Mouse (Mus musculus): ENCODE results near the gene Zc3h7b. TPM values are rescaled to one million over a fixed set of nuclear protein-coding genes. Genes with fewer than 3 reads are reported as not detected.

The Zc3h7b gene
- polyA plus RNA-seq, 1 experiment from 2014 or later = 63.8 TPM

- ATAC-seq (ENCODE audit: low FRiP score, low TSS enrichment) = no peak
- DNase-seq = no peak
- peaks cover 26% of the 10 kb centered on the region for H3K36me3 ChIP-seq (ENCODE audit: control insufficient read depth, insufficient read depth, low read length)
Measured at GRCm38 (mm10) chr15:81766439-81766838, 21.6 kb downstream of the Zc3h7b start.

DNA sequence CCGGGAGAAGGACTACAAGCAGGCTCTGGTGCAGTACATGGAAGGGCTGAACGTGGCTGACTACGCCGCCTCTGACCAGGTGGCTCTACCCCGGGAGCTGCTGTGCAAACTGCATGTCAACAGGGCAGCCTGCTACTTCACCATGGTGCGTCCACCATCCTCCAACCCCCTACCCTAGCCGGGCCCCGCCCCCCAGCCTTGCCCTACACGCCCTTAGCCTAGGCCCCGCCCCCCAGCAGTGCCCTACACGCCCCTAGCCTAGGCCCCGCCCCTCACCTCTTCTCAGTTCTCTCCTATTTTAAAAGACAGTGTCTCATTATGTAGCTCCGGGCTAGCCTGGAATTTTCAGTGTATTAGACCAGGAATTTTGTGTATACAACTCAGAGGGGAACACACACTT lies 24.2 kb downstream of the Zc3h7b start:
- H3K4me1 ChIP-seq (ENCODE audit: control insufficient read depth, insufficient read depth, low read length) = no peaks in the 10 kb centered on the region
- no peak overlapping the region for H3K27ac ChIP-seq (replicated peaks; ENCODE audit: low read depth, low read length)
- H3K4me3 ChIP-seq (replicated peaks; ENCODE audit: low read depth, low read length) = no peak overlapping the region
- H3K36me3 ChIP-seq (ENCODE audit: control insufficient read depth, insufficient read depth, low read length) = peaks cover 49% of the 10 kb centered on the region
- ATAC-seq (ENCODE audit: low FRiP score, low TSS enrichment) (no peak), DNase-seq (no peak)
- H3K4me2 ChIP-seq (ENCODE audit: low read length) = no peak overlapping the region
- 60% methylated on average over 13 of the region's 13 CpGs for WGBS
- H3K27me3 ChIP-seq (ENCODE audit: control insufficient read depth, insufficient read depth, low read length) = no peaks in the 10 kb centered on the region
- no peak overlapping the region for H3K9ac ChIP-seq (replicated peaks; ENCODE audit: low read length)
- H3K9me3 ChIP-seq (ENCODE audit: control insufficient read depth, low read length) = no peaks in the 10 kb centered on the region

More at GRCm38 (mm10) chr15:81766439-81766838, 21.6 kb downstream of the Zc3h7b start:
- Histone ChIP-seq H3K9ac (replicated peaks; ENCODE audit: low read length) (no peak overlapping the region), H3K4me1 (ENCODE audit: control insufficient read depth, insufficient read depth, low read length) (no peaks in the 10 kb centered on the region), H3K4me2 (ENCODE audit: low read length) (no peak overlapping the region), H3K27me3 (ENCODE audit: control insufficient read depth, insufficient read depth, low read length) (no peaks in the 10 kb centered on the region), H3K9me3 (ENCODE audit: control insufficient read depth, low read length) (no peaks in the 10 kb centered on the region), H3K4me3 (replicated peaks; ENCODE audit: low read depth, low read length) (no peak overlapping the region), H3K27ac (replicated peaks; ENCODE audit: low read depth, low read length) (no peak overlapping the region)
- 85% methylated on average over 5 of the region's 5 CpGs for WGBS

DNA sequence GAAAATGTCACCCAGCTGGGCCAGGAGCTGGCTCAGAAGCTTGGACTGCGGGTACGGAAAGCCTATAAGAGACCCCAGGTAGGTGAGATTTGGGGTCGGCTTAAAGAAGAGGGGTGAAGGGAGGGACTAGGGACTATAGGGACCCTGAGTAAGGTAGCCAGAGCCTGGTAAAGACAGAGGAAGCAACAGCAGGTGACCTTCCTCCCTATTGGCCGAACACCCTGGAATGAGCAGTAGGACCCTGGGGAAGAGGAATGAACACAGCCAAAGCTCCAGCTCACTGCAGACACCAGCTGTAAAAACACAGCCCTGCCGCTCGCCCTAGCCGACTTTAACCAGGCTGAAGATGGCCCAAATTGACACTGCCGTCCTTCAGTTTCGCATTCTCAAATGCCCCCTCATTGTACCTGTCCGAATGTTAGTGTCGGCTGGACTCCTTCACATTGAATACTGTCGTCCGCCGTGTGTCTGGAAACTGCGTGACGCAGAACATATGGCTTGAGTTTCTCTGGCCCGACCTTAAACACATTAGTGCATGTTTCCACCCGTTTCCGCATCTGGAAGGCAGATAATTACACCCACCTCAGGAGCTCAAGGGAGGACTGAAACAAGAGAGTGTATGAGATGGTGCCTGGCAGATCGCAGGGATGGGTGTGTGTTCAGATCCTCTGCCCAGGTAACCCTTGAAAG lies 27.7 kb downstream of the Zc3h7b start:
- DNase-seq (no peak), ATAC-seq (ENCODE audit: low FRiP score, low TSS enrichment) (no peak)
- Histone ChIP-seq H3K27ac (replicated peaks; ENCODE audit: low read depth, low read length) (no peak overlapping the region), H3K9ac (replicated peaks; ENCODE audit: low read length) (no peak overlapping the region), H3K27me3 (ENCODE audit: control insufficient read depth, insufficient read depth, low read length) (no peaks in the 10 kb centered on the region), H3K9me3 (ENCODE audit: control insufficient read depth, low read length) (no peaks in the 10 kb centered on the region), H3K4me2 (ENCODE audit: low read length) (no peak overlapping the region), H3K4me1 (ENCODE audit: control insufficient read depth, insufficient read depth, low read length) (no peaks in the 10 kb centered on the region), H3K4me3 (replicated peaks; ENCODE audit: low read depth, low read length) (no peak overlapping the region), H3K36me3 (ENCODE audit: control insufficient read depth, insufficient read depth, low read length) (peaks cover 85% of the 10 kb centered on the region)
- WGBS = 94% methylated on average over 20 of the region's 20 CpGs

DNA sequence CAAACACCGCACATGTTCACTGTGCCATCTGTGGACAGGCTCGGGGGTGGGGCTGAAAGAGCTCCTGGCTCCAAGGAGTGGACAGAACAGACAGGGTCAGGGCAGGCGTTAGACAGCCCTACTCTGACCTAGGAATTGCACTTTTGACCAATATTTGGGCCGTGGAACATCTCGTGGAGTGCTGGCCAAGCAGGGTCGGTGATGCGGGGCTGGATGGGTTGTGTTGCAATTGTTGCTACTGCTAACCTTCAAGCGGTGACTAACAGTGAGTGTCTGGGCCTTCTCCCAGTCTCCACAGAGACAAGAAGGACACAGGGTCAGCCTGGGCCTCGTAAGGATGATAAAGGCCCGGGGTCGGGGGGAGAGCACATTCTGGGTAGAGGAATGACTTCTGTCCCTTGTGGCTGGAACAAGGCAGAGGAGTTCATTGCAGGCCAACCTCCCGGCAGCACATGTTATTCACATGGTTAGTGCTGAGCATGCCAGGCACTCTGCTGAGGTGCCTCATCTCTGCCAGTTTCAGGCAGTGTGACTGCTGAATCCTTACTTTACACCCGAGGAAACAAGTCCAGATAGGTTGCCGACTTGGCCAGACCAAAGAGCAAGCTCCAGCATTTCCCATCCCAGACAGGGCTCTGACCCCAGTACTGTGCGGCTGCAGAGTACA lies 29.8 kb downstream of the Zc3h7b start:
- Histone ChIP-seq H3K27ac (replicated peaks; ENCODE audit: low read depth, low read length) (no peak overlapping the region), H3K4me3 (replicated peaks; ENCODE audit: low read depth, low read length) (no peak overlapping the region), H3K9ac (replicated peaks; ENCODE audit: low read length) (no peak overlapping the region), H3K4me2 (ENCODE audit: low read length) (no peak overlapping the region), H3K4me1 (ENCODE audit: control insufficient read depth, insufficient read depth, low read length) (no peaks in the 10 kb centered on the region), H3K36me3 (ENCODE audit: control insufficient read depth, insufficient read depth, low read length) (peaks cover 91% of the 10 kb centered on the region), H3K27me3 (ENCODE audit: control insufficient read depth, insufficient read depth, low read length) (no peaks in the 10 kb centered on the region), H3K9me3 (ENCODE audit: control insufficient read depth, low read length) (no peaks in the 10 kb centered on the region)
- DNase-seq = no peak
- ATAC-seq (ENCODE audit: low FRiP score, low TSS enrichment) = no peak
- WGBS = 96% methylated on average over 15 of the region's 15 CpGs

DNA sequence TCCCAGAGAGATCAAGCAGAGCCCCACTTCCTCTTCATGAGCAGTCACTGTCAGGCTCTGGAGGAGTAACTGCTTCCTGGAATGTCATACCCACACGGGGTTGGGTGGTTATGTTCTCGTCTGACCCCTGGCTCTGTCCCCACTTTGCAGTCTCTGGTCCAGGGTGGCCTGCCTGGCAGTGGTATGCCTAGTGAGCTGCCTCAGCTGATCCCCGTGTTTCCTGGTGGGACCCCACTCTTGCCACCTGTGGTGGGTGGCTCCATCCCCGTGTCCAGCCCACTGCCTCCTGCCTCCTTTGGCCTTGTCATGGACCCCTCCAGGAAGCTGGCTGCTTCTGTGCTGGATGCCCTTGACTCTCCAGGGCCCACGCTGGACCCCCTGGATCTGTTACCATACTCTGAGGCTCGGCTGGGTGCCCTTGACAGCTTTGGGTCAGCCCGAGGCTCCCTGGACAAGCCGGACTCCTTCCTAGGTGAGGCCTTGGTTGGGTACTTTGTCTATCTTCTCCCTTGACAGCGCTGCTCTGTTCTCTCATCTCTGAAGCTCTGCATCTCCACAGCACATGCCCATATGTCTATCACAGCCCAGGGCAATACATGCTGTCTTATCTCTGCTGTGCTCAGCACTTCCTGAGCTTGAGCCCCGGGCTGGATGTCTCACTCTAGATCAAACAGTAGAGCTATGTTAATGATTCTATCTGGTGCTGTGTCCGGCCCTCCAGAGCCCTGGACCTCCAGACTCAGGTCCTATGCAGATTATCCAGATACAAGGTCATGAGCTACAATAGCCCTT lies 32.0 kb downstream of the Zc3h7b start:
- 95% methylated on average over 11 of the region's 11 CpGs for WGBS

DNA sequence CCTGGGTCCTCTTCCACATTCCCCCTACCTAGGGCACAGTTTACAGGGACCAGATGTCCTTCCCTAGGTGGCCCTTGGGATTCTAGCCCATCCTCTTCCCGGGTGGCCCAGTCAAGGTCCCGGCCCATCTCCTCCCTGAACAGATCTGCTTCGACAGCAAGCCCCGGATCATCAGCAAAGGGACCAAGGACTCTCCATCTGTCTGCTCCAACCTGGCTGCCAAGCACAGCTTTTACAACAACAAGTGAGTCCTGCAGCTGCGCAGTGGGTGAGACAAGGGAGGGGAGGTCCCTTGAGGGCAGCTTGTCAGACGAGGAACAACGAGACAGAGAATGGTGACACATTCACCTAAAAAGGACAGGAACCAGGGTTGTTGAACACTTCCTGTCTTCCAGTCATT lies 37.0 kb downstream of the Zc3h7b start:
- Histone ChIP-seq H3K9ac (replicated peaks; ENCODE audit: low read length) (no peak overlapping the region), H3K4me2 (ENCODE audit: low read length) (no peak overlapping the region), H3K4me3 (replicated peaks; ENCODE audit: low read depth, low read length) (no peak overlapping the region), H3K27ac (replicated peaks; ENCODE audit: low read depth, low read length) (no peak overlapping the region), H3K4me1 (ENCODE audit: control insufficient read depth, insufficient read depth, low read length) (no peaks in the 10 kb centered on the region), H3K36me3 (ENCODE audit: control insufficient read depth, insufficient read depth, low read length) (peaks cover 98% of the 10 kb centered on the region), H3K27me3 (ENCODE audit: control insufficient read depth, insufficient read depth, low read length) (no peaks in the 10 kb centered on the region), H3K9me3 (ENCODE audit: control insufficient read depth, low read length) (no peaks in the 10 kb centered on the region)
- DNase-seq (no peak), ATAC-seq (ENCODE audit: low FRiP score, low TSS enrichment) (no peak)
- WGBS = 82% methylated on average over 7 of the region's 7 CpGs

More for the DNA sequence above, 32.0 kb downstream of the Zc3h7b start:
- Histone ChIP-seq H3K4me1 (ENCODE audit: control insufficient read depth, insufficient read depth, low read length) (no peaks in the 10 kb centered on the region), H3K9me3 (ENCODE audit: control insufficient read depth, low read length) (no peaks in the 10 kb centered on the region), H3K27ac (replicated peaks; ENCODE audit: low read depth, low read length) (no peak overlapping the region), H3K36me3 (ENCODE audit: control insufficient read depth, insufficient read depth, low read length) (peaks cover 100% of the 10 kb centered on the region), H3K9ac (replicated peaks; ENCODE audit: low read length) (no peak overlapping the region), H3K4me2 (ENCODE audit: low read length) (no peak overlapping the region), H3K4me3 (replicated peaks; ENCODE audit: low read depth, low read length) (no peak overlapping the region), H3K27me3 (ENCODE audit: control insufficient read depth, insufficient read depth, low read length) (no peaks in the 10 kb centered on the region)
- ATAC-seq (ENCODE audit: low FRiP score, low TSS enrichment) (no peak), DNase-seq (no peak)

DNA sequence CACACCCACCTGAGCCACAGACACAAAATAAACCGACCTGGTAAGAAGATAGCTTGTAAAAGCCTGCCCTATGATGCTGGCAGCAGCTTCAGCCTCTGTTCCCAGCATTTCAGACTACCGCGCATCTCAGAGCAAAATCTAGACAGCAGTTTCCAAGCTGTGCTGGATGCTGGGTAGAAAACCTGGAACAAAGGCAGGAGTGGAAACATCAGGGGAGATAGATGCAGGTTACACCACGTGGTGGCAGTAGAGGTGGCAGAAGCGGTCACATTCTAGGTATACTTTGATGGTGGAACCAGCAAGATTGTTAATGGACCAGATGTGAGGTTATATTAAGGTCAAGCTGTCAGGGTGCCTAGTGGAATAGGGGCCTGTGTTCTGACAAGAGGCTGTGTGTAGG lies 39.9 kb downstream of the Zc3h7b start:
- H3K27ac ChIP-seq (replicated peaks; ENCODE audit: low read depth, low read length) = no peak overlapping the region
- ATAC-seq (ENCODE audit: low FRiP score, low TSS enrichment) = no peak
- no peak overlapping the region for H3K4me3 ChIP-seq (replicated peaks; ENCODE audit: low read depth, low read length)
- peak; percentile 24 for DNase-seq
- H3K9me3 ChIP-seq (ENCODE audit: control insufficient read depth, low read length) = no peaks in the 10 kb centered on the region
- H3K36me3 ChIP-seq (ENCODE audit: control insufficient read depth, insufficient read depth, low read length) = peaks cover 86% of the 10 kb centered on the region
- WGBS = 72% methylated on average over 5 of the region's 5 CpGs
- no peaks in the 10 kb centered on the region for H3K27me3 ChIP-seq (ENCODE audit: control insufficient read depth, insufficient read depth, low read length)
- H3K9ac ChIP-seq (replicated peaks; ENCODE audit: low read length) = no peak overlapping the region
- H3K4me1 ChIP-seq (ENCODE audit: control insufficient read depth, insufficient read depth, low read length) = no peaks in the 10 kb centered on the region
- H3K4me2 ChIP-seq (ENCODE audit: low read length) = no peak overlapping the region

- Histone ChIP-seq H3K9ac (replicated peaks; ENCODE audit: low read length) (no peak overlapping the region), H3K4me2 (ENCODE audit: low read length) (no peak overlapping the region), H3K9me3 (ENCODE audit: control insufficient read depth, low read length) (no peaks in the 10 kb centered on the region), H3K27me3 (ENCODE audit: control insufficient read depth, insufficient read depth, low read length) (no peaks in the 10 kb centered on the region), H3K4me1 (ENCODE audit: control insufficient read depth, insufficient read depth, low read length) (no peaks in the 10 kb centered on the region), H3K36me3 (ENCODE audit: control insufficient read depth, insufficient read depth, low read length) (peaks cover 84% of the 10 kb centered on the region), H3K27ac (replicated peaks; ENCODE audit: low read depth, low read length) (no peak overlapping the region), H3K4me3 (replicated peaks; ENCODE audit: low read depth, low read length) (no peak overlapping the region)
- WGBS = 95% methylated on average over 8 of the region's 8 CpGs
- DNase-seq (no peak), ATAC-seq (ENCODE audit: low FRiP score, low TSS enrichment) (no peak)
Measured at GRCm38 (mm10) chr15:81785701-81786100, 40.8 kb downstream of the Zc3h7b start.

All from midbrain, embryonic 14.5 days (tissue).